ENCODE assay signal across 9 mouse cellular contexts in the genomic region with DNA sequence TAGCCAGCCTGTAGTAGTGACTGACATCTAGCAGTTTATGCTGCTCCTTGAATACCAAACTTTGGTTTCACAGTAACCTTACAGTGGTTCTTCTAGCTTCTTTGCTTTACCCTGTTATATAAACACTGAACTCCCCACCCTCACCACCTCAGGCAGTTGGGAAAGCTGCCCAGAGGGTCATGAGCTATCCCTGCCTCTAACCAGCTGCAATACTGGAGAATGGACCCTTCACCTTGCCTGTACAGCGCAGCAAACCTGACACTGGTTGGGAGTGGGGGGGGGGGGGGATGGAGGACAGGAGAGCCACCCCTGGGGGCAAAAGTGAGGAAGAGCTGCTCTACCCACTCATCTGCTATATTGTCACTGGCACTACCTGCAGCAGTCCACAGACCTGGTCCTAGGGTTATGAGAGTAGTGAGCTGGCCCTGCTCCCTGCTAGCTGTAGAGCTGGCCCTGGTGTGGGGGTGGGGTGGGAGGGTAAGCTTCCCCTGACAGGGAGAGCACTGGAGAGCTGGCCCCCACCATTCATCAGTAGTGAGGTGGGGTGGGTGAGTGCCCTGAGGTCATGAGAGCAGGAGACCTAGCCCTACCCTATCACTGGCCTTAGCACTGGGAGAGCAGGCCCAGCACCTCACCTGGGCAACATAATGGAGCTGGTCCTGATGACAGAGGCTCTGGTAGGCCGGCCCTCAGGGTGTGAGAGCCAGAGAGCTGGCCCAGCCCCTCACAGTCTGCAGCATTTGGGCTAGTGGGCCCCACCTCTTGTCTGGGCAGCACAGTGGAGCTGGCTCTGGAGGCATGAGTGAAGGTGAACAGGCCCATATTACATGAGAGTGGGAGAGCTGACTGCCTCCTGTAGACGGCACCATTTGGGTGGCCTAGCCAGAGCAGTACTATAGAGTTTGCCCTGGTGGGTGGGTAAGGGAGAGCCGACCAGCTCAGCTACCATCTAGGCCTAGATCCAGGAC. TPM values are rescaled to one million over a fixed set of nuclear protein-coding genes. Genes with fewer than 3 reads are reported as not detected.
DNase-seq lines count a peak whose midpoint lies in the region; ATAC-seq lines count a peak whose summit lies in the region.
"Had no signal": no experiment of that assay in that cellular context is flagged by ENCODE, and none has a peak within 500 bp of the region (broad histone marks: within the 10 kb centered on the region; RNA-seq: fewer than 3 reads in every experiment).

No protein-coding gene starts in this region.

- no peaks in the 10 kb centered on the region for H3K27me3 ChIP-seq in hindbrain, embryonic 10.5 days (ENCODE audit: insufficient read depth, poor library complexity, severe bottlenecking)
- no peaks in the 10 kb centered on the region for H3K27me3 ChIP-seq in neural tube, embryonic 13.5 days

- H3K4me3 ChIP-seq in hindbrain, embryonic 10.5 days, result no peak overlapping the region
- no peak overlapping the region for H3K4me3 ChIP-seq in neural tube, embryonic 13.5 days

- H3K9ac ChIP-seq in neural tube, embryonic 13.5 days, result no peak overlapping the region

- DNase-seq in A20 (ENCODE audit: low read depth, low spot score) (peak; percentile 33), NIH3T3 (ENCODE audit: low read depth) (peak; percentile 37), liver (peak; percentile 26)
- DNase-seq in hindbrain, embryonic 10.5 days (ENCODE audit: low spot score), result peak; percentile 21
- no peak for DNase-seq in layer of hippocampus, postnatal 10 days (ENCODE audit: low spot score in 2 of 2)
- DNase-seq in spleen, adult 12 weeks (ENCODE audit: low spot score), result no peak
- DNase-seq in gastrocnemius, postnatal 25 days, result no peak

- no peaks in the 10 kb centered on the region for H3K9me3 ChIP-seq in hindbrain, embryonic 10.5 days
- no peaks in the 10 kb centered on the region for H3K9me3 ChIP-seq in neural tube, embryonic 13.5 days

- WGBS in hindbrain, embryonic 10.5 days, result 72% methylated on average over 4 of the region's 4 CpGs
- WGBS in neural tube, embryonic 13.5 days, result 71% methylated on average over 4 of the region's 4 CpGs

- ATAC-seq in neural tube, embryonic 13.5 days (ENCODE audit: low read depth), result peak; percentile 79

- peaks cover 66% of the 10 kb centered on the region for H3K36me3 ChIP-seq in hindbrain, embryonic 10.5 days
- peaks cover 37% of the 10 kb centered on the region for H3K36me3 ChIP-seq in neural tube, embryonic 13.5 days

- no peaks in the 10 kb centered on the region; the same call in 1 of the 2 replicates for H3K4me1 ChIP-seq in hindbrain, embryonic 10.5 days (replicated peaks)
- no peaks in the 10 kb centered on the region for H3K4me1 ChIP-seq in neural tube, embryonic 13.5 days (replicated peaks)

- no peak overlapping the region for H3K4me2 ChIP-seq in neural tube, embryonic 13.5 days

- no peak overlapping the region for H3K27ac ChIP-seq in hindbrain, embryonic 10.5 days
- H3K27ac ChIP-seq in neural tube, embryonic 13.5 days (replicated peaks), result no peak overlapping the region

RNA-seq across cellular contexts. Expression of gene Acot13, which starts 14.9 kb away (rescaled TPM):
- polyA plus RNA-seq in hindbrain, embryonic 10.5 days (2016; fragmentation: Nextera tagmentation; extraction: Ambion mirVana), result 56.5 and 62.3 TPM in 2 replicates
- polyA plus RNA-seq in neural tube, embryonic 13.5 days (2015; fragmentation: Nextera tagmentation; extraction: Ambion mirVana), result 49.3 and 50.1 TPM in 2 replicates
- total RNA-seq in layer of hippocampus, postnatal 10 days (2021), result 10 to 100 TPM; 58.7 to 66.6 TPM
- total RNA-seq in gastrocnemius, postnatal 25 days (2021), result 100 to 1,000 TPM; 138 to 147 TPM

RNA-seq across cellular contexts. Expression of gene BC005537, which starts 15.0 kb away (rescaled TPM):
- polyA plus RNA-seq in hindbrain, embryonic 10.5 days (2016; fragmentation: Nextera tagmentation; extraction: Ambion mirVana), result 10.4 and 10.9 TPM in 2 replicates
- 20.7 and 21.4 TPM in 2 replicates for polyA plus RNA-seq in neural tube, embryonic 13.5 days (2015; fragmentation: Nextera tagmentation; extraction: Ambion mirVana)
- 100 to 1,000 TPM; 212 to 224 TPM for total RNA-seq in layer of hippocampus, postnatal 10 days (2021)
- total RNA-seq in gastrocnemius, postnatal 25 days (2021), result 10 to 100 TPM; 35.8 to 38.3 TPM

RNA-seq across cellular contexts. Expression of gene Tdp2, which starts 15.1 kb away (rescaled TPM):
- polyA plus RNA-seq in hindbrain, embryonic 10.5 days (2016; fragmentation: Nextera tagmentation; extraction: Ambion mirVana), result 64.4 and 74.7 TPM in 2 replicates
- polyA plus RNA-seq in neural tube, embryonic 13.5 days (2015; fragmentation: Nextera tagmentation; extraction: Ambion mirVana), result 40.1 and 45.2 TPM in 2 replicates
- 10 to 100 TPM; 25.1 to 26.2 TPM for total RNA-seq in layer of hippocampus, postnatal 10 days (2021)
- total RNA-seq in gastrocnemius, postnatal 25 days (2021), result 1 to 10 TPM; 7.8 to 8.2 TPM

RNA-seq across cellular contexts. Expression of gene D130043K22Rik, which starts 28.5 kb away (rescaled TPM):
- 0.60 and 0.78 TPM in 2 replicates for polyA plus RNA-seq in hindbrain, embryonic 10.5 days (2016; fragmentation: Nextera tagmentation; extraction: Ambion mirVana)
- polyA plus RNA-seq in neural tube, embryonic 13.5 days (2015; fragmentation: Nextera tagmentation; extraction: Ambion mirVana), result 4.4 and 5.4 TPM in 2 replicates
- 10 to 100 TPM; 28.2 to 31.4 TPM for total RNA-seq in layer of hippocampus, postnatal 10 days (2021)
- total RNA-seq in gastrocnemius, postnatal 25 days (2021), result not detected
- polyA plus RNA-seq: spleen, adult 2 months had no signal

RNA-seq across cellular contexts. Expression of gene Gmnn, which starts 54.7 kb away (rescaled TPM):
- polyA plus RNA-seq in hindbrain, embryonic 10.5 days (2016; fragmentation: Nextera tagmentation; extraction: Ambion mirVana), result 134 and 184 TPM in 2 replicates
- polyA plus RNA-seq in neural tube, embryonic 13.5 days (2015; fragmentation: Nextera tagmentation; extraction: Ambion mirVana), result 26.3 and 26.7 TPM in 2 replicates
- total RNA-seq in layer of hippocampus, postnatal 10 days (2021), result 1 to 10 TPM; 2.4 to 2.5 TPM
- total RNA-seq in gastrocnemius, postnatal 25 days (2021), result 1 to 10 TPM; 2.3 to 4.9 TPM

Comparison
In these comparisons a context has a peak if more than half of its experiments do, and no peak if none do; other contexts are left out.
1. DNase-seq: peak in A20 (single experiment), NIH3T3 (single experiment), hindbrain, embryonic 10.5 days (single experiment) and liver (single experiment); none in layer of hippocampus, postnatal 10 days (0 of 2), spleen, adult 12 weeks (single experiment) and gastrocnemius, postnatal 25 days (single experiment).
2. RNA of gene BC005537, which starts 15.0 kb away (total RNA-seq): 212 to 224 TPM in layer of hippocampus, postnatal 10 days; 35.8 to 38.3 TPM in gastrocnemius, postnatal 25 days; every median in the first group is over 4 times any median in the second.